Mouse (Mus musculus) layer of hippocampus, adult 2 months (tissue): ENCODE data around the gene Gm1043. TPM values are rescaled to one million over a fixed set of nuclear protein-coding genes. Genes with fewer than 3 reads are reported as not detected.

Experiments used
- DNase-seq, 2 experiments: peaks; one replicate each; pipeline ENCODE4 v3.0.0; 2022; ENCODE audit warnings: low spot score in 2 of 2
- H3K27ac ChIP-seq: fragments of 200-600 bp; 2 replicates; pipeline ENCODE4 v1.8.1; 2022
- H3K4me3 ChIP-seq: fragments of 200-600 bp; 2 replicates; pipeline ENCODE4 v1.8.1; 2022; ENCODE audit warnings: mild to moderate bottlenecking
- CTCF ChIP-seq: fragments of 200-600 bp; conservative IDR thresholded peaks from 2 replicates; pipeline ENCODE4 v1.8.1; 2022; ENCODE audit warnings: antibody characterized with exemption, mild to moderate bottlenecking, moderate library complexity
- total RNA-seq, 2 experiments: library from RNA; stranded (reverse); gene quantifications; 2 replicates each; pipeline ENCODE4 v1.2.3; 2021

The Gm1043 gene
- total RNA-seq, 2 experiments from 2014 or later = 31.8 to 33.1 TPM

DNA sequence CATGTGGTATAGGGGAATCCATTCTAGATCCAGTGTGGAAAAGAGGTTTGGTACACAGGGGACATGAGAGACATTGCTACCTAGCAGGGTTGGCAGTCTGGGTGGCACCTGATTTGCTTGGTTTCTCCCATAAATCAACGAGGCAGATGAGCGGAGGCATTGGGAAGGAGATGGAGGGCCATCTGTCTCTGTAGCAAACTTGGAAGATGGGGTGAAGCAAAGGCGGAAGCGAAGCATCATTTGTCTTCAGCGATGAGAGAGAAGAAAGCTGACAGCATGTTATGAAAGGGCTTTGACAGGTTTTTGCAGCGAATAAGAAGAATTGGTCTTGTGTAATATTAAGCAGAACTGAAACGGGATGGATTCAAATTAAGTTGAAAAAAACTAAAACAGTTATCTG, 119.7 kb downstream of the Gm1043 start:
- peak in 1 of 2 experiments; percentile 63 for DNase-seq
- Histone ChIP-seq H3K27ac (peak overlapping the region; percentile 83), H3K4me3 (no peak overlapping the region)
- no peak for TF ChIP-seq CTCF

DNA sequence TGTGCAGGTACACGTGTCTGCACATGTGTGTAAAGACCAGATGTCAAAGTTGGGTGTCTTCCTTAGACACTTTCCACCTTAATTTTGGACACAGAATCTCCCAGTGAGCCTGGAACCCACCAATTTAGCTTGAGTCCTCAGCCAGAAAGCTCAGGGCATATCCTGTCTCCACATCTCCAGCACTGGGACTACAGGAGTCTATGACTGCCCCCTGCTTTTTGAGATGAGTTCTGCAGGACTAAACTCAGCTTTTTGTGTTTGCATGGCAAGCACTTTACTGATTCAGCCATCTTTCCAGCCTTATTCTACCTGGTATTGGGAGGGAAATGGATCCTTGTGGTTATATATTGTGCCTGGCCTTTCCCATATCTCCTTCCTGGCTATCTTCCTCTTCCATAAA, 120.2 kb downstream of the Gm1043 start:
- TF ChIP-seq CTCF = peak; percentile 68
- DNase-seq = no peak
- Histone ChIP-seq H3K27ac (peak overlapping the region; percentile 83), H3K4me3 (no peak overlapping the region)

GRCm38 (mm10) chr5:37206364-37206763, 121.2 kb downstream of the Gm1043 start:
- no peak for TF ChIP-seq CTCF
- no peak for DNase-seq
- Histone ChIP-seq H3K4me3 (no peak overlapping the region), H3K27ac (peak overlapping the region; percentile 83; the same call in 1 of the 2 replicates)

DNA sequence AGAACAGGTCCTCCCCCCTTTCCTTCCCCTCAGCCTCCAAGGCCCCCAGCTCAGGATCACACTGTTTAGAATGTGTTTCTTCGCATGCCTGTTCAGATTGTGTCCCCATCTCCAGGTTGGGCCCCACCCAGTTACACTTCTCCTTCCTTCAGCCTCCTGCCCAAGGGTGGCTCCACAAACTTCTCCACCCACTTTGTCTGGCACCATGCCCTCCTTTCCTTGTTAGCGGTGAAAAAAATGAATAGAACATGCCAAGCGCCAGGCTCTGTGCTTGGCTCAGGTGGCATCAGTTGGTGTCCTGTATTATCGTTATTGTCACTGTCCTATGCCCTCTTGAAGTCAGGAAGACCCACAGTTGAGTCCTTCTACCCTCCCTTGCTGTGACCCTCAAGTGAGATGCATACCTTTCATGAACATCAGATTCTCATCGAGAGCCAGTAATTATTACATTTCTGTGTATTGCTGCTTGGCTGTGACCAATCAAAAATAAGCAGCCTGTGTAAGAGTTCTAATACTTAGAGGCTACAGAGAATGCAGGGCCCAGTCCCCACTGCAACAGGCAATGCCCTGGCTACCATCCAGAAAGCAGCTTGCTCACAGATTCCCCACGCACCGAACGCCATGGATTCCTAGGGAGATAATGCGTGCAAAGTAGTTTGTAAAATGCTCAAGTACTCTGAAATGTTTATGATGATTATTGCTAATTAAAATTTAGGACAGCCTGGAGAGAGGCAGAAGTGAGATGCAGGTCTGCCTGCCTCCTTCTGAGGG, 128.0 kb downstream of the Gm1043 start:
- no peak overlapping the region for H3K27ac ChIP-seq
- DNase-seq = peak; percentile 50 to 51
- no peak for TF ChIP-seq CTCF
- H3K4me3 ChIP-seq = no peak overlapping the region

DNA sequence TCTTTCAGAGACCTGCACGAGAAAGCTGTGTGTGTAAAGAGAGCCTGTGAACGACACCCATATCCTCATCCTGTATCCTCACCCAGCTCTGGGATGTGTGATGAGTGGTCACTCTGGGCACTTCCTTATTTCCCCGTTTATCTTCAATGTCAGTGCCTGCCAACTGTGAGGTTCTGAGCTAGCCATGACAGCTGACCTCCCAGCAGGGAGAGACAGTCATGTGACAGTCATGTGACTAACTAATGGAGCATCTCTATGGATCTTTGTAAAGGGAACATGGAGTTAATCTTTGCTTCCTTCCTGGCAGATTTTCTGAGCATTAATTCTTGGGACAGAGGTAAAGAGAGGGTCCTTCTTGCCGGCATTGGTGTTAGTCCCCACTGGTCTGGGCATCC, 128.5 kb downstream of the Gm1043 start:
- no peak overlapping the region for H3K27ac ChIP-seq

GRCm38 (mm10) chr5:37214614-37215013, 129.4 kb downstream of the Gm1043 start:
- Histone ChIP-seq H3K27ac (no peak overlapping the region), H3K4me3 (no peak overlapping the region)
- no peak for DNase-seq
- no peak for TF ChIP-seq CTCF

More for the DNA sequence above, 128.5 kb downstream of the Gm1043 start:
- no peak overlapping the region for H3K4me3 ChIP-seq
- TF ChIP-seq CTCF = no peak
- DNase-seq = no peak

DNA sequence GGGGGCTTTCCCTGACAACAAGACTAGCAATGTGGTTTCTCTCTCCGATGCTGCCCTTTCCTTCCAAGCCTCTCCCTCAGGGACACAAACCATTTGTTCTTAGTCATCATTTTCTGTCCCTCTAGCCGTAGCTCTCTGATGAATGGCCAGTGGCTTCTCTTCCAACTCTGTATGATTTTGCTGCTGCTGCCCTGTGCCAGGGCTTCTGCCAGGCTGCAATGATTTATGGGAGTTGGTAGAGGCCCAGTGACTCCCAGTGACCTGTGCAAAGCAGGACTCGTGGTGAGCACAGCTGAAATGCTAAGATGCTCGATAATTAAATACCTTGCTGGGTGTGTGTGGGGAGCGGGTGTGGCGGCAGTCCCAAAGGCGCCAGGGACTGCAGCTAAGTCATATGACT, 130.1 kb downstream of the Gm1043 start:
- TF ChIP-seq CTCF = no peak
- DNase-seq = no peak
- Histone ChIP-seq H3K4me3 (no peak overlapping the region), H3K27ac (no peak overlapping the region)

DNA sequence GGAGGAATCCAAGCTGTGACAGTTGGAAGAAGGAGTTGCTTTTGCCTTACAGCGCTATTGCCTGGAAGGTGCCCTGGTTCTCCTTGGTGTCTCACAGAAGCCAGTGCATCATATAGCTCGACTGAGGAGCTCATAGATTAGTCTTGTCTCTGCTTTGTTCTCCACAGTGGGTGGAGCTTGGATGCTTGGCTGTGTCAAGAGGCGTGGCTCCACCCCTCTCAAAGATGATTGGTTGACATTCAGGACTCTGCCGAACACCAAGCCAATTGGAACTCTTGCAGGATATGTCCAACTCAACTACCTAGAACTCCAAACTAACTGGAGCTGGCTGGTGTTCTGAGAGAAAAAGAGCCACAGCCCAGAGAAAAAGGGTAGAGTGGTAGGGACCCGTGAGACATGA, 134.4 kb downstream of the Gm1043 start:
- H3K27ac ChIP-seq = peak overlapping the region; percentile 64; the same call in 1 of the 2 replicates
- no peak for TF ChIP-seq CTCF
- H3K4me3 ChIP-seq = no peak overlapping the region
- DNase-seq = no peak

GRCm38 (mm10) chr5:37220575-37220974, 135.4 kb downstream of the Gm1043 start:
- DNase-seq = no peak
- Histone ChIP-seq H3K27ac (no peak overlapping the region), H3K4me3 (no peak overlapping the region)
- no peak for TF ChIP-seq CTCF

DNA sequence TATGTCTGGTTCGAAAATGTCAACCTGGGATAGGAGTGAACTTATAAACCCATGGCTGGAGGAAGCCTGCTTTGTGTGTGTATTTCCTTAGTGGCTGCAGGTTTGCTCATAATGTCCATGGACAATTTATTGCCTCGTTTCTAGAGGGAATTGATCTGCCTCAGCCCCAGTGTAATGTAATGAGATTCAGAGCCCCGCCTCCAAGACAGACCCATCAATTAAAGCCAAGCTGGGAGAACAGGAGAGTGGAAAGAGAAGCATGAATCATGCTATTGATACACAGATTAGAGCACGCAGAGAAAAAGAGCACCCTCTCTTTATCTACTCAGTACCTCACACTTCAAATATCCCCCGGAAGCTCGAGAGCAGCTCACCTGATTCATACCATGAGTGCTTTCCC, 136.4 kb downstream of the Gm1043 start:
- DNase-seq = no peak
- H3K27ac ChIP-seq = no peak overlapping the region
- TF ChIP-seq CTCF = no peak
- H3K4me3 ChIP-seq = no peak overlapping the region

GRCm38 (mm10) chr5:37222316-37222715, 137.1 kb downstream of the Gm1043 start:
- Histone ChIP-seq H3K27ac (no peak overlapping the region), H3K4me3 (no peak overlapping the region)
- DNase-seq = no peak
- no peak for TF ChIP-seq CTCF

GRCm38 (mm10) chr5:37225708-37226107, 140.5 kb downstream of the Gm1043 start:
- Histone ChIP-seq H3K4me3 (no peak overlapping the region), H3K27ac (no peak overlapping the region)
- no peak for DNase-seq
- TF ChIP-seq CTCF = no peak

- peak overlapping the region; percentile 71 for H3K27ac ChIP-seq
- DNase-seq = no peak
- TF ChIP-seq CTCF = no peak
- no peak overlapping the region for H3K4me3 ChIP-seq
Measured at GRCm38 (mm10) chr5:37227956-37228680, 142.9 kb downstream of the Gm1043 start.

GRCm38 (mm10) chr5:37228894-37229293, 143.7 kb downstream of the Gm1043 start:
- TF ChIP-seq CTCF = no peak
- no peak for DNase-seq
- H3K4me3 ChIP-seq = no peak overlapping the region
- peak overlapping the region; percentile 71 for H3K27ac ChIP-seq
